Comparison of ENCODE assay signal across 8 mouse cellular contexts in genomic region chr5:139199995-139200769, GRCm38 (mm10). TPM values are rescaled to one million over a fixed set of nuclear protein-coding genes. Genes with fewer than 3 reads are reported as not detected.
DNase-seq lines count a peak whose midpoint lies in the region; ATAC-seq lines count a peak whose summit lies in the region.

Gene Sun1 (plus strand): TSS chr5:139200637.

- H3K9me3 ChIP-seq in intestine, embryonic 14.5 days (ENCODE audit: control insufficient read depth, low read length) = no peaks in the 10 kb centered on the region

- H3K27me3 ChIP-seq in intestine, embryonic 14.5 days (replicated peaks; ENCODE audit: control insufficient read depth, insufficient read depth, low read length) = no peaks in the 10 kb centered on the region

- intact Hi-C loops in left cerebral cortex, postnatal 14 days (cut with DNase I) = no loop called here

- H3K36me3 ChIP-seq in intestine, embryonic 14.5 days (ENCODE audit: control insufficient read depth, insufficient read depth, low read length) = 0 out of 2 replicates have a peak, but pooled peaks cover 4% of the 10 kb centered on the region

- peak within 1 kb of the TSS; percentile 79 for H3K9ac ChIP-seq in intestine, embryonic 14.5 days (ENCODE audit: low read length)

- peak within 1 kb of the TSS; percentile 88 for H3K4me3 ChIP-seq in intestine, embryonic 14.5 days (ENCODE audit: low read depth, low read length)

- peak within 1 kb of the TSS; percentile 80 for H3K27ac ChIP-seq in intestine, embryonic 14.5 days (ENCODE audit: low read depth)

- DNase-seq in adrenal gland, adult 18-20 months (ENCODE audit: low spot score in 2 of 2) = peak; percentile 99
- peak; percentile 99 for DNase-seq in embryo, embryonic 11 days
- DNase-seq in gastrocnemius, postnatal 25 days = peak; percentile 100
- DNase-seq in intestine, embryonic 14.5 days (ENCODE audit: low spot score) = peak; percentile 100
- peak; percentile 98 to 99 for DNase-seq in left cerebral cortex, postnatal 14 days (ENCODE audit: low spot score in 2 of 2)
- DNase-seq in mesoderm, embryonic 11.5 days (ENCODE audit: low read depth, low spot score) = peak; percentile 97
- DNase-seq in right cerebral cortex, postnatal 36 days (ENCODE audit: low spot score in 2 of 2) = peak; percentile 96 to 97
- peak; percentile 99 for DNase-seq in yolk sac, embryonic 10.5 days (ENCODE audit: low spot score)

- 1% methylated on average over 62 of the region's 64 CpGs for WGBS in intestine, embryonic 14.5 days

- peak; percentile 99 for ATAC-seq in intestine, embryonic 14.5 days (replicated peaks; ENCODE audit: low FRiP score, low TSS enrichment, low read depth)

- H3K4me2 ChIP-seq in intestine, embryonic 14.5 days (ENCODE audit: low read length) = peak within 1 kb of the TSS; percentile 90

- H3K4me1 ChIP-seq in intestine, embryonic 14.5 days (replicated peaks; ENCODE audit: control insufficient read depth, insufficient read depth, low read length) = peaks cover 20% of the 10 kb centered on the region

RNA-seq across cellular contexts. Expression of gene Sun1, which starts in this region (rescaled TPM):
- 10 to 100 TPM; 59.1 to 83.8 TPM for total RNA-seq in adrenal gland, adult 18-20 months (2021)
- 10 to 100 TPM; 33.2 to 35.6 TPM for total RNA-seq in gastrocnemius, postnatal 25 days (2021)
- 54.7 and 63.9 TPM in 2 replicates for polyA plus RNA-seq in intestine, embryonic 14.5 days (2014; fragmentation: Nextera tagmentation; extraction: Ambion mirVana)
- total RNA-seq in left cerebral cortex, postnatal 14 days (2021) = 100 to 1,000 TPM in 1 of 2 experiments, 10 to 100 TPM in 1; 98.7 to 116 TPM

Comparison
In these comparisons a context has a peak if more than half of its experiments do, and no peak if none do; other contexts are left out.
1. Peak in every context shown above with its lines: DNase-seq, ATAC-seq, H3K4me3 ChIP-seq and H3K27ac ChIP-seq.